Mouse (Mus musculus) C2C12 (cell line): ENCODE results near the gene Ass1.

Experiments
- CEBPB ChIP-seq: IDR thresholded peaks from one replicate; pipeline ENCODE4 v1.6.1; 2011; ENCODE audit warnings: low read depth, mild to moderate bottlenecking, control low read depth, moderate library complexity
- CTCF ChIP-seq: IDR thresholded peaks from one replicate; pipeline ENCODE4 v1.5.1; 2011; ENCODE audit not compliant: control insufficient read depth, insufficient read depth, insufficient read length
- FOSL1 ChIP-seq: IDR thresholded peaks from one replicate; pipeline ENCODE4 v1.8.0; 2011; ENCODE audit warnings: mild to moderate bottlenecking, low read length; ENCODE audit not compliant: poor library complexity, insufficient read depth, severe bottlenecking
- MAX ChIP-seq: IDR thresholded peaks from one replicate; pipeline ENCODE4 v1.6.1; 2011; ENCODE audit warnings: mild to moderate bottlenecking, control low read depth
- MYOD1 ChIP-seq: IDR thresholded peaks from one replicate; pipeline ENCODE4 v1.6.1; 2011; ENCODE audit warnings: low read depth; ENCODE audit not compliant: control insufficient read depth, insufficient read length
- MYOG ChIP-seq: IDR thresholded peaks from one replicate; pipeline ENCODE4 v1.6.1; 2011; ENCODE audit not compliant: control insufficient read depth, insufficient read length; ENCODE audit errors: extremely low read depth
- USF1 ChIP-seq: IDR thresholded peaks from one replicate; pipeline ENCODE4 v1.6.1; 2011; ENCODE audit warnings: low read depth, mild to moderate bottlenecking, control low read depth, moderate library complexity

DNA sequence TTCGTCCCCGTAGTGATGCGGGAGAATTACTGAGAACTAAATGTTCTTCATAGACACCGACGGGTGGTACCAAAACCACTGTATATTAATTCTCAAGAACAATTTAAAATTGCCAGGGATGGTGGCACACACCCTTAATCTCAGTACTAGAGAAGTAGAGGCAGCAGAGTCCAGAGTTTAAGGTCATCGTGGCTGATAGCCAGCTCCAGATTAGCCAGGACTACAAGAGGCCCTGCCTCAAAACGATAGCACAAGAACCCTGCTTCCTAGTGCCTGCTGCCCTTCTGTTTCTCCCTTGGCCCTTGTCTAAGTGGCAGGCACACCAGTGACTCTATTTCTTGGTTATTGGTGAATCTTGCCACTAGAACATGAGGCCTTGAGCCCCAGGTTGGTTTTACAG lies 9.1 kb upstream of the Ass1 start:
- TF ChIP-seq CTCF, result no peak
- no peak for TF ChIP-seq MYOG
- no peak for TF ChIP-seq MYOD1
- TF ChIP-seq MAX, result no peak
- no peak for TF ChIP-seq CEBPB
- TF ChIP-seq FOSL1, result no peak
- no peak for TF ChIP-seq USF1
